13 mouse cellular contexts compared by ENCODE assay signal in the genomic region with DNA sequence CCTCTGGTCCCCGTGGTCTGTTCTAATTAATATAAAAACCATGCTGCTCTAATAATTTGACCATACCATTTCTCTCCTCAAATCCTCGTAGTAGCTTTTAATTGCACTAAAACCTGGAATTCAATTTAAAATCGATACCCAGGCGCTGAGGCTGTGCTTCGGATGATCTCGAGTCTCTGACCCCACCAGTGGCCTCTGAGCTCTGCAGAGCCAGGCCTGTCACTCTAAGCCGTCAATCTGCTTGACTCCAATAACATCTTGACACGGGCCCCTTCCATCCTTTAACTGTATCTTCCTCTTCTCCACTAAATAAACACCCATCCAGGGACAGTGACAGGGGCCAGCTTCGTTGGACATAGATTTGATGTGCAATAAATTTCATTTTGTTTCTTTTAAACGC.
DNase-seq lines count a peak whose midpoint lies in the region; ATAC-seq and TF ChIP-seq lines count a peak whose summit lies in the region.
"Had no signal": no experiment of that assay in that cellular context is flagged by ENCODE, and none has a peak within 500 bp of the region (broad histone marks: within the 10 kb centered on the region; RNA-seq: fewer than 3 reads in every experiment).

No protein-coding gene starts in this region.

- no peak for DNase-seq in heart, postnatal 14 days
- DNase-seq in layer of hippocampus, adult 2 months (ENCODE audit: low spot score in 2 of 2), result no peak
- DNase-seq in layer of hippocampus, adult 9-10 months (ENCODE audit: low spot score), result no peak
- DNase-seq in embryonic facial prominence, embryonic 14.5 days (ENCODE audit: low spot score), result no peak
- DNase-seq in right cerebral cortex, postnatal 25 days, result no peak
- DNase-seq: cerebellum, adult 18-20 months; embryo, embryonic 11 days; layer of hippocampus, postnatal 36 days; liver had no signal

- peak overlapping the region; percentile 2; the same call in 1 of the 2 replicates for H3K27ac ChIP-seq in heart, embryonic 16.5 days (ENCODE audit: low read length)
- peak overlapping the region; percentile 46; the same call in 1 of the 2 replicates for H3K27ac ChIP-seq in layer of hippocampus, adult 2 months
- H3K27ac ChIP-seq in embryonic facial prominence, embryonic 14.5 days (replicated peaks; ENCODE audit: low read depth, low read length), result no peak overlapping the region
- H3K27ac ChIP-seq in limb, embryonic 13.5 days, result no peak overlapping the region
- H3K27ac ChIP-seq: hindbrain, embryonic 15.5 days had no signal

- no peak for TF ChIP-seq CTCF in layer of hippocampus, adult 2 months (conservative IDR thresholded peaks at IDR 0.05)

- no peaks in the 10 kb centered on the region for H3K9me3 ChIP-seq in heart, embryonic 16.5 days (replicated peaks; ENCODE audit: control insufficient read depth, low read length)
- H3K9me3 ChIP-seq in embryonic facial prominence, embryonic 14.5 days (ENCODE audit: control insufficient read depth, low read length), result no peaks in the 10 kb centered on the region
- no peaks in the 10 kb centered on the region for H3K9me3 ChIP-seq in limb, embryonic 13.5 days
- H3K9me3 ChIP-seq: hindbrain, embryonic 15.5 days had no signal

- WGBS in heart, embryonic 16.5 days, result 60% methylated on average over 10 of the region's 10 CpGs
- 45% methylated on average over 10 of the region's 10 CpGs for WGBS in embryonic facial prominence, embryonic 14.5 days
- 44% methylated on average over 10 of the region's 10 CpGs for whole genome bisulfite sequencing in limb, embryonic 13.5 days

- H3K36me3 ChIP-seq in heart, embryonic 16.5 days (ENCODE audit: control insufficient read depth, insufficient read depth), result no peaks in the 10 kb centered on the region
- no peaks in the 10 kb centered on the region for H3K36me3 ChIP-seq in embryonic facial prominence, embryonic 14.5 days (ENCODE audit: control insufficient read depth, insufficient read depth, low read length)
- H3K36me3 ChIP-seq in limb, embryonic 13.5 days, result no peaks in the 10 kb centered on the region
- H3K36me3 ChIP-seq: hindbrain, embryonic 15.5 days had no signal

- H3K27me3 ChIP-seq in heart, embryonic 16.5 days (ENCODE audit: control insufficient read depth, insufficient read depth, low read length), result no peaks in the 10 kb centered on the region
- no peaks in the 10 kb centered on the region for H3K27me3 ChIP-seq in embryonic facial prominence, embryonic 14.5 days (replicated peaks; ENCODE audit: control insufficient read depth, insufficient read depth, low read length)
- no peaks in the 10 kb centered on the region for H3K27me3 ChIP-seq in limb, embryonic 13.5 days
- H3K27me3 ChIP-seq: hindbrain, embryonic 15.5 days had no signal

- no peak overlapping the region for H3K4me2 ChIP-seq in heart, embryonic 16.5 days (ENCODE audit: low read depth, low read length)
- 0 out of 2 replicates have a peak overlapping the region, but pooled peaks have one; percentile 43 for H3K4me2 ChIP-seq in embryonic facial prominence, embryonic 14.5 days (ENCODE audit: low read depth, low read length)
- 0 out of 2 replicates have a peak overlapping the region, but pooled peaks have one; percentile 15 for H3K4me2 ChIP-seq in limb, embryonic 13.5 days (replicated peaks)
- H3K4me2 ChIP-seq: hindbrain, embryonic 15.5 days had no signal

- intact Hi-C loops in heart, postnatal 14 days (cut with DNase I), result loop anchor here (2.0 to 10.0 kb wide), 2 partner anchors 88 to 966 kb away; a partner anchor contains a TSS

- ATAC-seq in heart, embryonic 16.5 days (replicated peaks; ENCODE audit: extremely low read depth, insufficient read depth, low FRiP score), result no peak
- no peak for ATAC-seq in embryonic facial prominence, embryonic 14.5 days (ENCODE audit: low read depth)
- ATAC-seq in limb, embryonic 13.5 days (ENCODE audit: low FRiP score, low read depth), result no peak
- ATAC-seq: forebrain, embryonic 14.5 days had no signal

- H3K4me1 ChIP-seq in heart, embryonic 16.5 days (ENCODE audit: control insufficient read depth, insufficient read depth, low read length), result no peaks in the 10 kb centered on the region
- peaks cover 14% of the 10 kb centered on the region for H3K4me1 ChIP-seq in embryonic facial prominence, embryonic 14.5 days (ENCODE audit: control insufficient read depth, insufficient read depth, low read length)
- H3K4me1 ChIP-seq in limb, embryonic 13.5 days, result peaks cover 19% of the 10 kb centered on the region

- no peak overlapping the region for H3K9ac ChIP-seq in heart, embryonic 16.5 days (ENCODE audit: low read length)
- H3K9ac ChIP-seq in embryonic facial prominence, embryonic 14.5 days (ENCODE audit: low read depth, low read length), result 0 out of 2 replicates have a peak overlapping the region, but pooled peaks have one; percentile 1
- H3K9ac ChIP-seq in limb, embryonic 13.5 days, result no peak overlapping the region
- H3K9ac ChIP-seq: hindbrain, embryonic 15.5 days had no signal

- no peak overlapping the region for H3K4me3 ChIP-seq in heart, embryonic 16.5 days (ENCODE audit: low read length)
- no peak overlapping the region for H3K4me3 ChIP-seq in layer of hippocampus, adult 2 months
- H3K4me3 ChIP-seq in embryonic facial prominence, embryonic 14.5 days (ENCODE audit: low read depth, low read length), result no peak overlapping the region
- H3K4me3 ChIP-seq in limb, embryonic 13.5 days, result no peak overlapping the region
- H3K4me3 ChIP-seq: hindbrain, embryonic 15.5 days had no signal

Comparison
In these comparisons a context has a peak if more than half of its experiments do, and no peak if none do; other contexts are left out.
1. H3K27ac ChIP-seq: peak in heart, embryonic 16.5 days (single experiment) and layer of hippocampus, adult 2 months (single experiment); none in embryonic facial prominence, embryonic 14.5 days (single experiment) and limb, embryonic 13.5 days (single experiment).